Mouse (Mus musculus) liver, embryonic 16.5 days (tissue): ENCODE results near the gene Dcx. TPM values are rescaled to one million over a fixed set of nuclear protein-coding genes. Genes with fewer than 3 reads are reported as not detected.

ENCODE experiments used
- ATAC-seq: fragments of 200-750 bp; cut with Nextera tagmentation; 2 replicates; pipeline ENCODE4 v1.8.0; 2017; ENCODE audit warnings: low read depth, mild to moderate bottlenecking, moderate number of reproducible peaks, moderate library complexity
- H3K27ac ChIP-seq: fragments of 300-500 bp; sonication (generic); 2 replicates; pipeline ENCODE4 v1.5.1; 2014; ENCODE audit warnings: mild to moderate bottlenecking, low read length
- H3K27me3 ChIP-seq: fragments of 300-500 bp; sonication (generic); 2 replicates; pipeline ENCODE4 v1.6.1; 2014; ENCODE audit warnings: low read depth, low read length, mixed read lengths; ENCODE audit not compliant: control insufficient read depth, insufficient read depth
- H3K36me3 ChIP-seq: fragments of 300-500 bp; sonication (generic); 2 replicates; pipeline ENCODE4 v1.6.1; 2014; ENCODE audit warnings: mild to moderate bottlenecking; ENCODE audit not compliant: control insufficient read depth, insufficient read depth
- H3K4me1 ChIP-seq: fragments of 300-500 bp; sonication (generic); 2 replicates; pipeline ENCODE4 v1.6.1; 2014; ENCODE audit warnings: low read depth, low read length, mixed read lengths; ENCODE audit not compliant: control insufficient read depth
- H3K4me2 ChIP-seq: fragments of 300-500 bp; sonication (generic); 2 replicates; pipeline ENCODE4 v1.6.1; 2014; ENCODE audit warnings: low read depth, low read length, mixed read lengths
- H3K4me3 ChIP-seq: fragments of 300-500 bp; sonication (generic); 2 replicates; pipeline ENCODE4 v1.5.1; 2014; ENCODE audit warnings: low read depth, mild to moderate bottlenecking, low read length
- H3K9ac ChIP-seq: fragments of 300-500 bp; sonication (generic); 2 replicates; pipeline ENCODE4 v1.6.1; 2014; ENCODE audit warnings: low read depth, low read length
- H3K9me3 ChIP-seq: fragments of 300-500 bp; sonication (generic); replicated peaks from 2 replicates; pipeline ENCODE4 v1.6.1; 2016; ENCODE audit warnings: low read length; ENCODE audit not compliant: control insufficient read depth
- WGBS: fragments of 180-500 bp; shearing (Covaris S2); extraction: QIAGEN DNeasy Blood & Tissue Kit; methylation state at CpG from one replicate; pipeline ENCODE4 v1.1.7; 2014; ENCODE audit not compliant: insufficient replicate concordance; 5-methylcytosine and 5-hydroxymethylcytosine counted together
- polyA plus RNA-seq: library from polyadenylated mRNA; unstranded; fragments of >200 nt; fragmentation: Nextera tagmentation; extraction: Ambion mirVana; gene quantifications from 2 replicates; pipeline ENCODE4 v1.2.1, GENCODE M21; 2015

The Dcx gene
- 0.07 and 0.17 TPM in 2 replicates for polyA plus RNA-seq

DNA sequence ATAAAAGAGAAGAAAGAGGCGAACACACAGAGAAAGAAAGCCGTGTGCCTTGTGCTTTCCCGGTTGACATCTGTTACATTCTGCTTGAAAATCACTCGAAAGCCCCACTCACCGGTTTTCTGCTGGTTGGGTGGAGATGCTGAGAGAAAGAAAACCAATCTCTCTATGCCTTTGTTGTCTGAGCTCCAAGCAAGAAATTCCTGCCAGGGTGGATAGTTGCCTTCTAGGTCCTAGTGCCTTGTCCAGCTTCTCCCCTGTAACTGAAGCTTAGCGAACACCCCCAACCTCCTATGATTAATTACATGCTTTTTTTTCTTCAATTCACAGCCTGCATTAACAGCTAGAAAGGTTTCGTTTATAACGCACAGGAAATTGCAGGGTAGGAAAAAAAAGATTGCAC is at the start of gene Dcx:
Gene Dcx (minus strand): TSS at position 354 of the 400 bp plus-strand sequence.
- no peaks in the 10 kb centered on the region for H3K4me1 ChIP-seq
- ATAC-seq: no peak
- 43% methylated on average over 8 of the region's 8 CpGs for WGBS
- no peak within 1 kb of the TSS for H3K4me2 ChIP-seq
- H3K4me3 ChIP-seq: no peak within 1 kb of the TSS
- H3K9me3 ChIP-seq: no peaks in the 10 kb centered on the region
- no peaks in the 10 kb centered on the region for H3K36me3 ChIP-seq
- H3K27ac ChIP-seq: no peak within 1 kb of the TSS
- H3K9ac ChIP-seq: no peak within 1 kb of the TSS
- H3K27me3 ChIP-seq: no peaks in the 10 kb centered on the region

- Histone ChIP-seq H3K4me2 (no peak overlapping the region), H3K9me3 (no peaks in the 10 kb centered on the region), H3K4me1 (no peaks in the 10 kb centered on the region), H3K36me3 (no peaks in the 10 kb centered on the region), H3K27ac (no peak overlapping the region), H3K27me3 (no peaks in the 10 kb centered on the region), H3K9ac (no peak overlapping the region), H3K4me3 (no peak overlapping the region)
- ATAC-seq: no peak
- 46% methylated on average over 6 of the region's 6 CpGs for WGBS
Measured at GRCm38 (mm10) chrX:143966249-143966648, 33.1 kb upstream of the Dcx start.

- WGBS: 59% methylated on average over 2 of the region's 2 CpGs
- Histone ChIP-seq H3K27ac (no peak overlapping the region), H3K9ac (no peak overlapping the region), H3K9me3 (no peaks in the 10 kb centered on the region), H3K4me2 (no peak overlapping the region), H3K4me3 (no peak overlapping the region), H3K36me3 (no peaks in the 10 kb centered on the region), H3K27me3 (no peaks in the 10 kb centered on the region), H3K4me1 (no peaks in the 10 kb centered on the region)
- no peak for ATAC-seq
Measured at GRCm38 (mm10) chrX:143933671-143934070, 560 bp upstream of the Dcx start.

- no peak overlapping the region for H3K9ac ChIP-seq
- ATAC-seq: no peak
- H3K36me3 ChIP-seq: no peaks in the 10 kb centered on the region
- no peaks in the 10 kb centered on the region for H3K27me3 ChIP-seq
- H3K4me3 ChIP-seq: no peak overlapping the region
- no peaks in the 10 kb centered on the region for H3K9me3 ChIP-seq
- H3K27ac ChIP-seq: no peak overlapping the region
- no peak overlapping the region for H3K4me2 ChIP-seq
- H3K4me1 ChIP-seq: no peaks in the 10 kb centered on the region
- 32% methylated on average over 1 of the region's 1 CpGs for WGBS
Measured at GRCm38 (mm10) chrX:143932530-143932929, 581 bp downstream of the Dcx start.

GRCm38 (mm10) chrX:143931400-143932185 is 1.5 kb downstream of the Dcx start:
- no peak overlapping the region for H3K4me2 ChIP-seq
- no peaks in the 10 kb centered on the region for H3K9me3 ChIP-seq
- H3K36me3 ChIP-seq: no peaks in the 10 kb centered on the region
- no peak for ATAC-seq
- H3K4me3 ChIP-seq: no peak overlapping the region
- no peaks in the 10 kb centered on the region for H3K27me3 ChIP-seq
- 41% methylated on average over 6 of the region's 6 CpGs for WGBS
- no peaks in the 10 kb centered on the region for H3K4me1 ChIP-seq
- no peak overlapping the region for H3K27ac ChIP-seq
- no peak overlapping the region for H3K9ac ChIP-seq

DNA sequence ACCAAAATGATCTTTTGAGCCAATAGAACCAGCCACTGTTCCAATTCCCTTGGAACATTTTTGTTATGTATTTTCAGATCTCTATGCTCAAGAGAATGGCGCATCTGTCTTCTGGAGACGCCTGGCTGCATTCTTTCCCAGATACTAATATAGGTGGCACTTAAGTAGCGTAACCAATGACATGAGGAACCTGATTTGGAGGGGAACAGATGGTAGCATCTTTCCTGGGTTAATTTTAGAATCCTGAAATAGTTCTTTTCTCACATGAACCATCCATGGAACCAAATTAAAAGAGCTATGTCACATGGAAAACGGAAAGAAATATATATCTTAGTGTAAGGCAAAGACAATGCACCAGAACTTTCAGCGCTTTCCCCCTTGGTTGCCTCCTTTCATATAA is 11.0 kb downstream of the Dcx start:
- H3K4me1 ChIP-seq: no peaks in the 10 kb centered on the region
- H3K9ac ChIP-seq: no peak overlapping the region
- no peak overlapping the region for H3K27ac ChIP-seq
- WGBS: 64% methylated on average over 5 of the region's 5 CpGs
- H3K9me3 ChIP-seq: no peaks in the 10 kb centered on the region
- ATAC-seq: no peak
- H3K4me3 ChIP-seq: no peak overlapping the region
- H3K4me2 ChIP-seq: no peak overlapping the region
- H3K27me3 ChIP-seq: no peaks in the 10 kb centered on the region
- no peaks in the 10 kb centered on the region for H3K36me3 ChIP-seq

GRCm38 (mm10) chrX:143906699-143907471 is 26.2 kb downstream of the Dcx start:
- Histone ChIP-seq H3K4me1 (no peaks in the 10 kb centered on the region), H3K27me3 (no peaks in the 10 kb centered on the region), H3K27ac (no peak overlapping the region), H3K4me2 (no peak overlapping the region), H3K9me3 (no peaks in the 10 kb centered on the region), H3K9ac (no peak overlapping the region), H3K4me3 (no peak overlapping the region), H3K36me3 (no peaks in the 10 kb centered on the region)
- ATAC-seq: no peak
- 38% methylated on average over 3 of the region's 3 CpGs for WGBS

GRCm38 (mm10) chrX:143904689-143905088 is 28.4 kb downstream of the Dcx start:
- H3K36me3 ChIP-seq: no peaks in the 10 kb centered on the region
- 18% methylated on average over 2 of the region's 2 CpGs for WGBS
- no peak overlapping the region for H3K4me3 ChIP-seq
- ATAC-seq: no peak
- no peaks in the 10 kb centered on the region for H3K4me1 ChIP-seq
- no peaks in the 10 kb centered on the region for H3K27me3 ChIP-seq
- no peak overlapping the region for H3K4me2 ChIP-seq
- no peaks in the 10 kb centered on the region for H3K9me3 ChIP-seq
- no peak overlapping the region for H3K27ac ChIP-seq
- H3K9ac ChIP-seq: no peak overlapping the region

GRCm38 (mm10) chrX:143902300-143902699 is 30.8 kb downstream of the Dcx start:
- ATAC-seq: no peak
- 49% methylated on average over 8 of the region's 8 CpGs for WGBS

More at GRCm38 (mm10) chrX:143902300-143902699, 30.8 kb downstream of the Dcx start:
- H3K4me1 ChIP-seq: no peaks in the 10 kb centered on the region
- no peaks in the 10 kb centered on the region for H3K9me3 ChIP-seq
- no peak overlapping the region for H3K9ac ChIP-seq
- no peak overlapping the region for H3K4me2 ChIP-seq
- H3K27ac ChIP-seq: no peak overlapping the region
- no peaks in the 10 kb centered on the region for H3K36me3 ChIP-seq
- no peaks in the 10 kb centered on the region for H3K27me3 ChIP-seq
- H3K4me3 ChIP-seq: no peak overlapping the region
